Mouse (Mus musculus) hindbrain, embryonic 14.5 days (tissue): ENCODE results near the gene Ksr1. TPM values are rescaled to one million over a fixed set of nuclear protein-coding genes. Genes with fewer than 3 reads are reported as not detected.

Source experiments
- ATAC-seq: fragments of 200-750 bp; cut with Nextera tagmentation; 2 replicates; pipeline ENCODE4 v1.8.0; 2017; ENCODE audit warnings: moderate number of reproducible peaks, mild to moderate bottlenecking, moderate TSS enrichment, moderate library complexity; ENCODE audit not compliant: low FRiP score
- DNase-seq: peaks from one replicate; pipeline ENCODE4 v3.0.0-alpha.2; 2015; ENCODE audit warnings: low spot score
- H3K27ac ChIP-seq: fragments of 300-500 bp; sonication (generic); 2 replicates; pipeline ENCODE4 v1.5.1; 2014; ENCODE audit warnings: mild to moderate bottlenecking, moderate library complexity
- H3K27me3 ChIP-seq: fragments of 300-500 bp; sonication (generic); 2 replicates; pipeline ENCODE4 v1.6.1; 2014; ENCODE audit warnings: mild to moderate bottlenecking, low read length, mixed read lengths; ENCODE audit not compliant: control insufficient read depth, insufficient read depth
- H3K36me3 ChIP-seq: fragments of 300-500 bp; sonication (generic); replicated peaks from 2 replicates; pipeline ENCODE4 v1.6.1; 2014; ENCODE audit not compliant: control insufficient read depth, insufficient read depth
- H3K4me1 ChIP-seq: fragments of 300-500 bp; sonication (generic); replicated peaks from 2 replicates; pipeline ENCODE4 v1.6.1; 2014; ENCODE audit warnings: antibody characterized with exemption, low read length, mixed read lengths; ENCODE audit not compliant: control insufficient read depth, insufficient read depth
- H3K4me2 ChIP-seq: fragments of 300-500 bp; sonication (generic); replicated peaks from 2 replicates; pipeline ENCODE4 v1.6.1; 2014; ENCODE audit warnings: mild to moderate bottlenecking, moderate library complexity
- H3K4me3 ChIP-seq: fragments of 300-500 bp; sonication (generic); replicated peaks from 2 replicates; pipeline ENCODE4 v1.5.1; 2014; ENCODE audit warnings: mild to moderate bottlenecking, low read length
- H3K9ac ChIP-seq: fragments of 300-500 bp; sonication (generic); 2 replicates; pipeline ENCODE4 v1.6.1; 2014
- H3K9me3 ChIP-seq: fragments of 300-500 bp; sonication (generic); 2 replicates; pipeline ENCODE4 v1.6.1; 2016; ENCODE audit warnings: low read length; ENCODE audit not compliant: control insufficient read depth
- WGBS: fragments of 180-500 bp; shearing (Covaris S2); extraction: QIAGEN DNeasy Blood & Tissue Kit; methylation state at CpG from one replicate; pipeline ENCODE4 v1.1.7; 2014; 5-methylcytosine and 5-hydroxymethylcytosine counted together
- polyA plus RNA-seq: library from polyadenylated mRNA; unstranded; fragments of >200 nt; fragmentation: Nextera tagmentation; extraction: Ambion mirVana; gene quantifications from 2 replicates; pipeline ENCODE4 v1.2.1, GENCODE M21; 2014

The Ksr1 gene
- polyA plus RNA-seq, 1 experiment from 2014 or later = 7.7 TPM

DNA sequence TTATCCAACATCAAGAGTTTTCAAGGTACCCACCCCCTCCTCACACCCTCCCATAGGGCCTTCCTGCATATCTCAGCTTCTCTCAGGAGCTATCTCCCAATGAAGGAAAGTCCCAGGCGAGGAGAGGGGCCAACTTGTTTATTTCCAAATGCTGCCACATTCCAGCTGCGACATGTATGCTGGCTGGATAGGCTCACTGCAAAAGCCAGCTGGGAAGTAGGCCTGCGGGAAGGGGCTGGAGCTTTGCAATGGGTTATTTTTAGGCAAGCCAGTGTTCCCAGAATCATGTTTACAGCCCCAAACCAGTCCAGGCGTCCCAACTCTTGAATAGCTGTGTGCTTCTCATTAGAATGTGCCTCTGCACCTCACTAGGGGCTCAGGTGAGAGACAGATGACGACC lies 51.5 kb downstream of the Ksr1 start:
- H3K36me3 ChIP-seq = no peaks in the 10 kb centered on the region
- H3K4me1 ChIP-seq = peaks cover 26% of the 10 kb centered on the region; the same call in 1 of the 2 replicates
- no peaks in the 10 kb centered on the region for H3K27me3 ChIP-seq
- DNase-seq (no peak), ATAC-seq (no peak)
- no peak overlapping the region for H3K9ac ChIP-seq
- H3K9me3 ChIP-seq = no peaks in the 10 kb centered on the region
- no peak overlapping the region for H3K4me2 ChIP-seq
- H3K4me3 ChIP-seq = no peak overlapping the region
- H3K27ac ChIP-seq = peak overlapping the region; percentile 62
- WGBS = 51% methylated on average over 5 of the region's 5 CpGs

DNA sequence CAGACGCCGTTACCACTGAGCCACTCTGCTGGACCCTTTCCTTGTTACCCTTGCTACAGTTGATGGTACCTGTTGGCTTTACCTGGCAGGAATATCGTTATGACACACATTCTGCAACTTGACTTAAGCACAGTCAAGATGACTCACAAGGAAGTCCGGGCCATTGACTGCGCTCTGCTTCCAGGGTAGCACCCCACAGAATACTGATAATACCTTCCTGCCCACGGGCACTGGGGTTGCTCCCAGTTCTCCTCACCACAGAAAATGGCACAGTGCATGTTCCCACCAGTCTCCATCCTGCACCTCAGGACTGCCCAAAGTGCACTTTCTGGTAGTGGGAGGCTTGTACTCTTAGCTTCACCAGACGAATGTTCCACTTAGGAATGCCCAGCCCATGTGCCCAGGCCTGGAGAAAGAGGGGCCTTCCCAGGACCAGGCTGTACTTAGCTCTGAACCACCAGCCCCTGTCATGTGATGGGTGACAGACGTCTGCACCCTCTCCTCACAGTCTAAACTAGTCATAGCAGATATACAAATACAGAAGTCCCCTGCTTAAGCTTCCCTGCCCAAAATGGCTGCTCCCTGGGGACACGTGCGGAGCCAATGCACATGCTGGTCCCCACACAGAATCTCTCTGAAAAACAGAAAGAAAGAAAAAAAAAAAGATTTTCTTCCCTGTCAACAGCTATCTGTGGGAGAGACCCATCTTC lies 52.1 kb downstream of the Ksr1 start:
- DNase-seq = no peak
- no peak overlapping the region for H3K27ac ChIP-seq
- H3K9ac ChIP-seq = no peak overlapping the region
- H3K36me3 ChIP-seq = no peaks in the 10 kb centered on the region
- peaks cover 29% of the 10 kb centered on the region; the same call in 1 of the 2 replicates for H3K4me1 ChIP-seq
- 87% methylated on average over 10 of the region's 10 CpGs for WGBS
- H3K9me3 ChIP-seq = no peaks in the 10 kb centered on the region
- no peak overlapping the region for H3K4me3 ChIP-seq
- no peak for ATAC-seq
- no peak overlapping the region for H3K4me2 ChIP-seq
- H3K27me3 ChIP-seq = no peaks in the 10 kb centered on the region

DNA sequence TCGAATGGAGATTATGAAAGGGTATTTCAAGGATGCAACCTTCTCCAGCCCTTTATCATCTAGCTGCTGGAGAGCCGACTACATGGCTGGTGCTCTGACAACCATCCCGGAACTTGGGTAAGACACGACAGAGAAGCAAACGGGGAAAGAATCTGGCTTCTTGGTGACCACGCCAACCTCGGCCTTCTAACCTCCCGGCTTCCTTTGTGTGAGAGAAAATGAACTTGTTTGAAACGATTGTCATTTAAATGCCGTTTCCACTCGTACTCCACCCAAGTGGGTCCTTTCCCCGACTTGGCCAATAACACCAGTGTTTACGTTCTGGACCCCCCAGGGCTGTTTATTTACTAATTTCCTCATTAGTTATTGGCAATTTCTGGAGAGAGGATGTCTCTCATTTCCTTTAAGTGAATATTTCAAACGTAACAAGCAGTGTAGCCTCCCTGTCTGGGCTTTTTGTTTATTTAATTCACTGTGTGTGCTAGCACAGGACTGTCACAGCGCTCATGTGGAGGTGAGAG lies 52.8 kb downstream of the Ksr1 start:
- DNase-seq (no peak), ATAC-seq (no peak)
- Histone ChIP-seq H3K27ac (no peak overlapping the region), H3K4me3 (no peak overlapping the region), H3K9me3 (no peaks in the 10 kb centered on the region), H3K4me1 (peaks cover 25% of the 10 kb centered on the region; the same call in 1 of the 2 replicates), H3K36me3 (no peaks in the 10 kb centered on the region), H3K4me2 (no peak overlapping the region), H3K9ac (no peak overlapping the region), H3K27me3 (no peaks in the 10 kb centered on the region)
- 39% methylated on average over 15 of the region's 15 CpGs for WGBS

DNA sequence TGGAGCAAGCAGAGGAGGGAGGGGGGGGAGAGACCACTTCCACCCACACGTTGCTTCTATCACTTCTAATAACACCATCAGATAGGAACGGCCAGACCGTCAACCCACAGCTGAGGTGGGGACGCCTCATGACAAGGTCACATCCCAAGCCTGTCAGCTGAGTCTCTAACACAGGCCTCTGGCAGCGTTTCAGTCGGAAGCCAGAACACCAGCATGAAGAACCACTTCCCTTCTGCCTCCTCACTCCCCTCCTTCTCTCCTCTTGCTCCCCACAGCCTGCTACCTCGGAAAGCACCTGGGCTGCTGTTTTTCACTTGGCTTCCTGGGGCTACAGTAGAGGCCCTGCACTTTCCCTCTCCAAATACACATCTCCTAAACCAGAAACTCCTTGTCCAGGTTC lies 53.4 kb downstream of the Ksr1 start:
- ATAC-seq = no peak
- WGBS = 71% methylated on average over 7 of the region's 7 CpGs

DNA sequence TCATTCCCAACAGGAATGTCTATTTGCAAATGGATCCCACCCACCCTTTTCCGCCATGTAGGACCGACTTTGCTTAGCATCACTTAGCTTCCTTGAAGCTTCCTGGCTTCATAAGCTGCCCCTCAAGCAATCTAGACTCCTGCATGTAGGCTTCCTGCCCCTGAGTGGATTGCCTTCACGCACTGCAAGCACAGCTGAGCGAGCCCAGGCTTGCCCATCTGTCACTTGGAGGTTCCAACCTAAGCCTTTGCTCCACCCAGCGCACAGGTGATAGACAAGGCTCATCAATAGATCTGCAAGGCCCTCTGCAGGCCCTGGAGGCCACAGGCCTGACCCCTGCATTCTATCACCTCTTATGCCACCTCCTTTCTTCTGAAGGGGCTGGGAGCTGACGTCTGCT lies 54.0 kb downstream of the Ksr1 start:
- DNase-seq = no peak
- Histone ChIP-seq H3K9me3 (no peaks in the 10 kb centered on the region), H3K36me3 (no peaks in the 10 kb centered on the region), H3K4me2 (no peak overlapping the region), H3K27ac (no peak overlapping the region), H3K4me3 (no peak overlapping the region), H3K9ac (no peak overlapping the region), H3K27me3 (no peaks in the 10 kb centered on the region), H3K4me1 (peaks cover 25% of the 10 kb centered on the region; the same call in 1 of the 2 replicates)
- 87% methylated on average over 6 of the region's 6 CpGs for WGBS
- no peak for ATAC-seq

More for the DNA sequence above, 53.4 kb downstream of the Ksr1 start:
- Histone ChIP-seq H3K4me3 (no peak overlapping the region), H3K27me3 (no peaks in the 10 kb centered on the region), H3K27ac (peak overlapping the region; percentile 26; the same call in 1 of the 2 replicates), H3K4me1 (peaks cover 25% of the 10 kb centered on the region; the same call in 1 of the 2 replicates), H3K9ac (no peak overlapping the region), H3K36me3 (no peaks in the 10 kb centered on the region), H3K9me3 (no peaks in the 10 kb centered on the region), H3K4me2 (no peak overlapping the region)
- DNase-seq = no peak

DNA sequence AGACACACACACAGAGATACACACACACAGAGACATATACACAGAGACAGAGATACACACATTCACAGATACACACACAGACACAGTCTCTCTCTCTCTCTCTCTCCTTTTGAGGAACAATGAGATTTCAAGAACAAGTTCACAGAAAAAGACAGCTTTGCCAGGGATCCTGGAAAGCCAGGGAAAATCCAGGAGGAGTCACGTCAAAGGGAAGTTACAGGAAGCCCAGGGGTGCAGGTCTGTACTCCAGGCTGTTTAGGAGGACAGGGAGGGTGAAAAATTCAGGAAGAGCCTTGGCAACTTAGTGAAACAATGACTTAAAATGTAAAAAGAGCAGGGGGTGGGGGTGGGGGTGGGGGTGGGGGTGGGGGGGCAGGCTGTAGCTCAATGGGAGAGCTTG lies 56.5 kb downstream of the Ksr1 start:
- 37% methylated on average over 1 of the region's 1 CpGs for WGBS
- DNase-seq (no peak), ATAC-seq (no peak)
- Histone ChIP-seq H3K9ac (no peak overlapping the region), H3K27me3 (no peaks in the 10 kb centered on the region), H3K4me2 (no peak overlapping the region), H3K27ac (no peak overlapping the region; the same call in 1 of the 2 replicates), H3K4me3 (no peak overlapping the region), H3K4me1 (0 out of 2 replicates have a peak, but pooled peaks cover 12% of the 10 kb centered on the region), H3K36me3 (no peaks in the 10 kb centered on the region), H3K9me3 (no peaks in the 10 kb centered on the region)

DNA sequence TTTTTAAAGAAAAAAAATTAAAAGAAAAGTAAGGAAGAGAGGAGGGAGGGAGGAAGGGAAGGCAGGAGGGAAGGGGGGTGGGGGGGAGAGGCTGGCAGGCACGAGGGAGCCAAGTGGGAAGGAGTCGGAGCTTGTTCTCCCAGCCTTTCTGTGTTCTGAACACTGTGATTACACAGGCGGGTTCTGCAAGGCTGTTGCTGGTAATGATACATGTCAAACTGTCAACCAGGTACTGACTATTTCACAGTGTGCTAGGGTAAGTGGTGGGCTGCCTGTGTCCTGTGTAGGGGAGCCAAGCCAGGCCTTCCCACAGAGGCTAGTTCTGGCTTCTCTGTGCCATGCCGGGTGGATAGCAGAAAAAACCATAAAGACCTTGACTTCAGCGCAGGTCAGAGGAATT lies 57.2 kb downstream of the Ksr1 start:
- Histone ChIP-seq H3K9ac (no peak overlapping the region), H3K4me2 (no peak overlapping the region), H3K4me1 (0 out of 2 replicates have a peak, but pooled peaks cover 11% of the 10 kb centered on the region), H3K9me3 (no peaks in the 10 kb centered on the region), H3K36me3 (no peaks in the 10 kb centered on the region), H3K27me3 (no peaks in the 10 kb centered on the region), H3K27ac (no peak overlapping the region), H3K4me3 (no peak overlapping the region)
- DNase-seq (no peak), ATAC-seq (no peak)
- 58% methylated on average over 5 of the region's 5 CpGs for WGBS

DNA sequence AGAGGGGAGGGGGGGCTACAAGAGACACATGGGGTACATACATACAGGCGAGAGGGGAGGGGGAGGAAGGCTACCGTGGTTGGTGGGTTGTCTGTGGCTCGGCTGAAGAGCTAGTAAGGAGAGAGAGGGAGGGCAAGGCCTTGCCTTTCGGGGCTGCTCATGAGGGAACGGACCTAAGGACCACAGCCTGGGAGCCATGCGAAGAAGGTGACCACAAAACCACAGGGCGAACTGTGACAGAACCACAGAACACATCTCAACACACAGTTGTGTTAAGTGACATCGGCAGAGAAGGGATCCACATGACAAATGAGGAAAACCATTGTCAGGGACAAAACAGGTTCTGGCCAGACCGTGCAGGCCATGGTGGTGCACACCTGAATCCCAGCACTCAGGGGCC lies 57.9 kb downstream of the Ksr1 start:
- H3K4me2 ChIP-seq = no peak overlapping the region
- H3K4me1 ChIP-seq = 0 out of 2 replicates have a peak, but pooled peaks cover 7% of the 10 kb centered on the region
- no peak overlapping the region for H3K27ac ChIP-seq
- no peaks in the 10 kb centered on the region for H3K9me3 ChIP-seq
- no peak for ATAC-seq
- WGBS = 90% methylated on average over 9 of the region's 9 CpGs
- H3K27me3 ChIP-seq = no peaks in the 10 kb centered on the region
- no peak overlapping the region for H3K4me3 ChIP-seq
- no peaks in the 10 kb centered on the region for H3K36me3 ChIP-seq
- H3K9ac ChIP-seq = no peak overlapping the region
- no peak for DNase-seq

DNA sequence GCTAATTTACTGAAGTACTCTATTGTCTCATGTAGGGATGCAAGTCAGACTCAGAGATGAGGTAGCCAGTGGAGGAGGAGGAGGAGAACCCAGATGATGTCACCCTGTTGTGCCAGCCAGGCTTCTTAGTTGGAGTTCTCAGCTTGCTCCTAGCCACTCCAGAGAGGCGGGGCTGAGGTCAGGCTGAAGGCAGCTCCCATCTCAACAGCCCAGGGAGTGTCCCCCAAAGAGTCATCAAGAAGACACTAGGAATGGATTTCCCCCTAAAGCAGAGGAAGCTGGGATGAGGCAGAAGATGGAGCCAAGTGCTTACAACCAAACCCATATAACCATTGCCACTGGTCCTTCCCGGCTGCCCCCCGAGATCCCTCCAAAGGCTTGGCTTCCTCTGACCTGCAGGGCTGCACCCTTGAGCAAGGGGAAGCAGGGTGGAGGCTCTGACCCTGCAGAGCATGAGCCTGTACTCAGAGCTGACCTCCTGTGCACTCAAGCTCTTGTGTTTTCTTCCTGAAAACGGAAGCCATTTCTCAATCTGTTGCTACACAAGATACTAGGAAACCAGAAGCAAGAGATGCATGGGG lies 58.4 kb downstream of the Ksr1 start:
- 93% methylated on average over 4 of the region's 4 CpGs for WGBS

More for the DNA sequence above, 58.4 kb downstream of the Ksr1 start:
- no peak overlapping the region for H3K4me3 ChIP-seq
- H3K36me3 ChIP-seq = no peaks in the 10 kb centered on the region
- H3K4me1 ChIP-seq = 0 out of 2 replicates have a peak, but pooled peaks cover 7% of the 10 kb centered on the region
- no peak overlapping the region for H3K4me2 ChIP-seq
- H3K9ac ChIP-seq = no peak overlapping the region
- H3K9me3 ChIP-seq = no peaks in the 10 kb centered on the region
- DNase-seq = no peak
- no peak overlapping the region for H3K27ac ChIP-seq
- no peaks in the 10 kb centered on the region for H3K27me3 ChIP-seq
- no peak for ATAC-seq
